Mouse (Mus musculus) embryo, embryonic 11.5 days (tissue): ENCODE data around the gene Olfr313.
A peak's percentile ranks its signal among the peaks of the same experiment; 100 is the strongest.
"Not testable (repeated sequence)": the region's sequence is repeated elsewhere in the genome, so short reads cannot be mapped to it uniquely, and the experiment has no call there.

ENCODE experiments used
- DNase-seq: peaks from one replicate; pipeline ENCODE4 v3.0.0-alpha.2; 2012; ENCODE audit warnings: low read depth, low spot score

The Olfr313 gene

GRCm38 (mm10) chr11:58814700-58815099 is at the start of gene Olfr313:
Olfr313 (plus strand) TSS chr11:58815000.
- not testable (repeated sequence) for DNase-seq

- DNase-seq, result no peak
These were observed 41.9 kb upstream of the Olfr313 start, which contains the start of gene Olfr315 for GRCm38 (mm10) chr11:58772888-58773287. Olfr315 (plus strand) TSS chr11:58773188.

- no peak for DNase-seq
These were observed 32.2 kb upstream of the Olfr313 start, which contains the start of gene Olfr314 for GRCm38 (mm10) chr11:58782480-58783089. Olfr314 (plus strand) TSS chr11:58782952.

- DNase-seq, result no peak
These were observed 30.6 kb upstream of the Olfr313 start for GRCm38 (mm10) chr11:58784182-58784581.

- DNase-seq, result no peak
These were observed 27.1 kb upstream of the Olfr313 start for GRCm38 (mm10) chr11:58787651-58788050.

- no peak for DNase-seq
These were observed 26.5 kb upstream of the Olfr313 start for GRCm38 (mm10) chr11:58788346-58788745.

- DNase-seq, result no peak
These were observed 25.3 kb upstream of the Olfr313 start for GRCm38 (mm10) chr11:58789532-58789931.

- no peak for DNase-seq
These were observed 24.7 kb upstream of the Olfr313 start for GRCm38 (mm10) chr11:58790053-58790452.

- no peak for DNase-seq
These were observed 24.2 kb upstream of the Olfr313 start for GRCm38 (mm10) chr11:58790646-58791045.

- no peak for DNase-seq
These were observed 18.9 kb upstream of the Olfr313 start for GRCm38 (mm10) chr11:58795856-58796255.

- DNase-seq, result no peak
These were observed 17.9 kb upstream of the Olfr313 start for GRCm38 (mm10) chr11:58796850-58797249.

GRCm38 (mm10) chr11:58799747-58800146 is 15.1 kb upstream of the Olfr313 start:
- no peak for DNase-seq

- DNase-seq, result peak; percentile 14
These were observed 13.1 kb upstream of the Olfr313 start, which contains the start of gene Fam183b for GRCm38 (mm10) chr11:58801558-58802228. Fam183b (minus strand) TSS chr11:58801960.

- no peak for DNase-seq
These were observed 10.9 kb upstream of the Olfr313 start for GRCm38 (mm10) chr11:58803871-58804270.

GRCm38 (mm10) chr11:58804393-58804792 is 10.4 kb upstream of the Olfr313 start:
- no peak for DNase-seq

GRCm38 (mm10) chr11:58812001-58812400 is 2.8 kb upstream of the Olfr313 start:
- DNase-seq, result no peak

- DNase-seq, result no peak
These were observed 876 bp downstream of the Olfr313 start for GRCm38 (mm10) chr11:58815676-58816075.

- DNase-seq, result not testable (repeated sequence)
These were observed 14.1 kb downstream of the Olfr313 start, which contains the start of gene Olfr312 for GRCm38 (mm10) chr11:58828937-58829336. Olfr312 (plus strand) TSS chr11:58829237.

GRCm38 (mm10) chr11:58829764-58830163 is 15.0 kb downstream of the Olfr313 start:
- DNase-seq, result no peak

GRCm38 (mm10) chr11:58832541-58832940 is 17.7 kb downstream of the Olfr313 start:
- DNase-seq, result not testable (repeated sequence)

GRCm38 (mm10) chr11:58838951-58839350 is 24.2 kb downstream of the Olfr313 start, which contains the start of gene Olfr311:
Olfr311 (plus strand) TSS chr11:58839251.
- not testable (repeated sequence) for DNase-seq

- DNase-seq, result peak; percentile 94
These were observed 32.2 kb downstream of the Olfr313 start, which contains the start of gene Gm12258 for GRCm38 (mm10) chr11:58846919-58847461. Gm12258 (plus strand) TSS chr11:58847158.
